Mouse (Mus musculus) macrophage (primary cell): ENCODE results near the gene Syt13. TPM values are rescaled to one million over a fixed set of nuclear protein-coding genes. Genes with fewer than 3 reads are reported as not detected.

Source experiments
- H3K27ac ChIP-seq: fragments of 350-480 bp; formaldehyde crosslinking; 2 replicates; pipeline ENCODE4 v1.9.0; 2021
- H3K36me3 ChIP-seq: fragments of 350-480 bp; formaldehyde crosslinking; 2 replicates; pipeline ENCODE4 v1.9.0; 2021; ENCODE audit errors: inconsistent target
- H3K4me3 ChIP-seq: fragments of 350-480 bp; formaldehyde crosslinking; 2 replicates; pipeline ENCODE4 v1.9.0; 2021; ENCODE audit errors: inconsistent target
- H3K79me2 ChIP-seq: fragments of 350-480 bp; formaldehyde crosslinking; 2 replicates; pipeline ENCODE4 v1.9.0; 2021; ENCODE audit errors: inconsistent target
- WGBS: methylation state at CpG from one replicate; pipeline ENCODE4 v1.1.7; 2026; ENCODE audit warnings: inconsistent platforms; ENCODE audit not compliant: missing documents; 5-methylcytosine and 5-hydroxymethylcytosine counted together
- polyA plus RNA-seq: library from polyadenylated mRNA; stranded (reverse); fragments of 250-400 nt; gene quantifications from 3 replicates; pipeline ENCODE4 v1.2.4, GENCODE M21; 2018; ENCODE audit warnings: inconsistent platforms
- total RNA-seq, 78 experiments: library from RNA; depleted of rRNA; stranded (reverse); fragments of 250-400 nt; gene quantifications; 1 replicate in 9 of 78; 2 replicates in 24 of 78; 3 replicates in 43 of 78; 4 replicates in 2 of 78; pipeline ENCODE4 v1.2.4; 2018; ENCODE audit warnings: inconsistent platforms in 56 of 78

Gene Syt13
- total RNA-seq (2018; cell fraction: chromatin; rRNA removed): under 1 TPM in 2 of 26 experiments, not detected in 24; 0.34 to 0.54 TPM
- under 1 TPM in 11 of 26 experiments, not detected in 15; 0.03 to 0.10 (median 0.05) TPM for total RNA-seq (2018; cell fraction: cytosol; rRNA removed)
- total RNA-seq (2018; cell fraction: nucleus; rRNA removed): under 1 TPM in 3 of 26 experiments, not detected in 23; 0.13 to 0.21 (median 0.19) TPM
- polyA plus RNA-seq: 0.06 to 0.07 TPM in 2 of 3 replicates, not detected in the other

DNA sequence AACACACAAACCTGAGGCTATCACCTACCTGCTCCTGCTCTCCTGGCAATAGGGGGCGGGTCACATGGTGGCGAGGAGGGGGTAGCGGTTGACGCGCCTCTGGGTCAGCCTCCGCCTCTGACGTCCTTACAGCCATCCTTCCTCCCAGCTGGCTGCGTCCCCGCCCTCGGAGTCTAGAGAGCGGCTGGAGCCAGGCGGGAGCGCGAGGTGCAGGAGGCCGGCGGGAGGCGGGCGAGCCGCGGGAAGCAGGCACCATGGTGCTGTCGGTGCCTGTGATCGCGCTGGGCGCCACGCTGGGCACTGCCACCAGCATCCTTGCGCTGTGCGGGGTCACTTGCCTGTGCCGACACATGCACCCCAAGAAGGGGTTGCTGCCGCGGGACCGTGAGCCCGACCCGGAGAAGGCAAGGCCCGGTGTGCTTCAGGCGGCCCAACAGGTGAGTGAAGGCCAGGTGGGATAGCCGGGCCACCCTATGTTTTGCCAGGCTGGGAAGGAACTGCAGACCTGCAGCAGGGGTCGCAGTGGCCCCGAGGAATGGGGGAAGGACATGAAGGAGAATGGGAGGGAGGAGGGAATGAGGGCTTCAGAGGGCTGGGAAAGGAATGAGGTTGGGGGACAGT, at the start of gene Syt13:
TSS of gene Syt13 (plus strand) at position 166 of the 621 bp plus-strand sequence.
- H3K79me2 ChIP-seq: no peaks in the 10 kb centered on the region
- no peak within 1 kb of the TSS for H3K27ac ChIP-seq
- H3K36me3 ChIP-seq: no peaks in the 10 kb centered on the region
- WGBS: 4% methylated on average over 38 of the region's 38 CpGs
- no peak within 1 kb of the TSS for H3K4me3 ChIP-seq

- H3K79me2 ChIP-seq: no peaks in the 10 kb centered on the region
- no peaks in the 10 kb centered on the region for H3K36me3 ChIP-seq
- no peak overlapping the region for H3K27ac ChIP-seq
- 54% methylated on average over 2 of the region's 2 CpGs for WGBS
- H3K4me3 ChIP-seq: no peak overlapping the region
Observed at GRCm38 (mm10) chr2:92866616-92867015, 48.3 kb upstream of the Syt13 start.

- Histone ChIP-seq H3K27ac (no peak overlapping the region), H3K79me2 (no peaks in the 10 kb centered on the region), H3K36me3 (no peaks in the 10 kb centered on the region), H3K4me3 (no peak overlapping the region)
- WGBS: 40% methylated on average over 10 of the region's 10 CpGs
Observed at GRCm38 (mm10) chr2:92870139-92870836, 44.6 kb upstream of the Syt13 start.

GRCm38 (mm10) chr2:92871093-92871686, 43.7 kb upstream of the Syt13 start:
- 71% methylated on average over 7 of the region's 7 CpGs for whole genome bisulfite sequencing
- H3K4me3 ChIP-seq: no peak overlapping the region
- H3K79me2 ChIP-seq: no peaks in the 10 kb centered on the region
- H3K27ac ChIP-seq: no peak overlapping the region
- H3K36me3 ChIP-seq: no peaks in the 10 kb centered on the region

GRCm38 (mm10) chr2:92872652-92873051, 42.2 kb upstream of the Syt13 start:
- Histone ChIP-seq H3K36me3 (no peaks in the 10 kb centered on the region), H3K4me3 (no peak overlapping the region), H3K27ac (no peak overlapping the region), H3K79me2 (no peaks in the 10 kb centered on the region)
- WGBS: 82% methylated on average over 4 of the region's 4 CpGs

GRCm38 (mm10) chr2:92874592-92874991, 40.3 kb upstream of the Syt13 start:
- Histone ChIP-seq H3K79me2 (no peaks in the 10 kb centered on the region), H3K4me3 (no peak overlapping the region), H3K36me3 (no peaks in the 10 kb centered on the region), H3K27ac (no peak overlapping the region)
- 69% methylated on average over 1 of the region's 1 CpGs for WGBS

- Histone ChIP-seq H3K4me3 (no peak overlapping the region), H3K36me3 (no peaks in the 10 kb centered on the region), H3K79me2 (no peaks in the 10 kb centered on the region), H3K27ac (no peak overlapping the region)
- WGBS: 95% methylated on average over 3 of the region's 3 CpGs
Observed at GRCm38 (mm10) chr2:92877488-92877887, 37.4 kb upstream of the Syt13 start.

DNA sequence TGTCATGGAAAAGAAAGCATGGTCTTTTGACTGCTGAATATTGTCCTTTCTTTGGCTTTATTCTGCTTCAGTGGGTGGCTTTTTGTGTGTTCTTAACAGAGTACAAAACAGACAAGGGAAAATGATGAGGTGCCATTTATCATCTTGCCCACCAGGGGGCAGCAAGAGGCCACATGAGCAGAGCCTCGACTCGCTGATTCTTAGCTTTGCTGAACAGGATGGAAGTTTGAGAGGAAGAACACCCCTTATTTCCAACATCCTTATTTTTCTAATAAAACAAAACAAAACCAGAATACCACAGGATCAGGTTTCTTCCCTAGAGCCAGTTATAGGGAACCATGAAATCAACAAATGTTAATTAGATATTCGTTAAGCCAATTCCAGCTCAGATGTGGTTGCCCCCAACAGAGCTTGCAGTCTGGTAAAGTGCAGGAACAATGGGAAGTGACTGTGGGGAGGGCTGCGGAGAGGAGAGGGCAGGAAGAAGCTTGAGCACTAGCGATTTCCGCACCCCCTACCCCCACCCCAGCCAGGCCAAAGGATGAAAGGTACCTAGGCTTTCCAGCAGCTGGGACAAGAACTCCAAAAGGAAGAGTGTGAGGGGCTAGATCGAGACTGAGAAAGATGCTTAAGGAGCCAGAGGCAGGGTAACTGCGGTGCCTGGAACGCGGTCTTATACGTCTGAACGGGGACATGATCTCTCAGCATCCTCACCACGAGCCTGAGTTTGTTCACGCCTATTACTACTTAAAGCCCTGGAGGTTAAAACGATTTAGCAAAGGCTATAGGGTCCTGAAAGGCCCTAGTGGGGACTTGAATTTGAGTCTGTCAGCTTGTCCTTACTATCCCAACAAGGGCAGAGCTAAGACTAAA, 31.6 kb upstream of the Syt13 start:
- Histone ChIP-seq H3K27ac (no peak overlapping the region), H3K4me3 (no peak overlapping the region), H3K36me3 (no peaks in the 10 kb centered on the region), H3K79me2 (no peaks in the 10 kb centered on the region)
- WGBS: 5% methylated on average over 15 of the region's 15 CpGs

DNA sequence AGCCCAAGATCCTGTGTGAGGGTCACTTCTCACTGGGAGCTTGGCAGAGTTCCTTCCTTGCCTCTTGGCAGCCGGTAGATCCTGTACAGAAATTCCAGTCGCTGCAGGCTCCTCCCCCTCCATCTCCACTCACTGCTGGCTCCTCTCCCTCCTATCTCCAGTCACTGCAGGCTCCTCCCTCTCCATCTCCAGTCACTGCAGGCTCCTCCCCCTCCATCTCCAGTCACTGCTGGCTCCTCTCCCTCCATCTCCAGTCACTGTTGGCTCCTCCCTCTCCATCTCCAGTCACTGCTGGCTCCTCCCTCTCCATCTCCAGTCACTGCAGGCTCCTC, 31.0 kb upstream of the Syt13 start:
- WGBS: 0% methylated on average over 2 of the region's 2 CpGs

DNA sequence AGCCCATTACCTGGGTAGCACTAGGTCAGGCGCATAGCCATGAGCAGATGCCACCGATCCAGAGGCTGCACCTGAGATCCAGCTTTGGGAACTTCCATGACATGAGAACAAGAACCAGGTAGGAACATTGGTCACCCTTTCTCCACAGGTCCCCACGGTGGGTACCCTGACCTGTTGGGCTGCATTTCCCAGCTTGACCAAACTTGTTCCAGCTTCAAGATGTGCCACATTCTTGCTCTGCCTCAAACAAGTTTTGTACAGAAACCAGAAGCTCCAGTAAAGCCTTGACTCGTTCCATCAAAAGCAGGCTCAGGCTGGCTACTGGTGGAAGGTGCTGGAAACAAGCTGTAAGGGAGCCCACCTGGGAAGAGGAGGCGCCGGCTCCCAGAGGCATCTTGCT, 29.9 kb upstream of the Syt13 start:
- no peak overlapping the region for H3K27ac ChIP-seq
- no peaks in the 10 kb centered on the region for H3K36me3 ChIP-seq
- H3K79me2 ChIP-seq: no peaks in the 10 kb centered on the region
- 89% methylated on average over 6 of the region's 6 CpGs for WGBS
- H3K4me3 ChIP-seq: no peak overlapping the region

More for the DNA sequence above, 31.0 kb upstream of the Syt13 start:
- Histone ChIP-seq H3K27ac (no peak overlapping the region), H3K79me2 (no peaks in the 10 kb centered on the region), H3K4me3 (no peak overlapping the region), H3K36me3 (no peaks in the 10 kb centered on the region)

DNA sequence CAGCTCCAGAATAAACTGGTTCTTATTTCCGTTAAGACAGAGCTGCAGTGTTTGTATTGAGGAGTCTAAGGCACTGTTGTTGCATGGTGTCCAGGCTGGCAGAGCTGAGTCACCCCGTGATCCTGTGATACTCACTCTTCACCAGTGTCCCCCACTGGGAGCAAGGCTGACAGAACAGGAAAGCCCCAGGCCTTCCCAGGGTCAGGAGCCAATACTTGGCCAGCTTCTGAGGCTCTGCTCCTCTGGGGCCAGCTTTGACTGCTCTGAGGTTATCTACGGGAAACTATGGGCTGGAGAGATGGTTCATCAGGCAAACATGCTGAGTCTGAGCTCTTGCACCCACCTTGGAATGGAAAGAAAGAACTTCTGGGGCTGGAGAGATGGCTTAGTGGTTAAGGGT, 28.0 kb upstream of the Syt13 start:
- Histone ChIP-seq H3K4me3 (no peak overlapping the region), H3K27ac (no peak overlapping the region), H3K79me2 (no peaks in the 10 kb centered on the region), H3K36me3 (no peaks in the 10 kb centered on the region)
- WGBS: 78% methylated on average over 3 of the region's 3 CpGs

DNA sequence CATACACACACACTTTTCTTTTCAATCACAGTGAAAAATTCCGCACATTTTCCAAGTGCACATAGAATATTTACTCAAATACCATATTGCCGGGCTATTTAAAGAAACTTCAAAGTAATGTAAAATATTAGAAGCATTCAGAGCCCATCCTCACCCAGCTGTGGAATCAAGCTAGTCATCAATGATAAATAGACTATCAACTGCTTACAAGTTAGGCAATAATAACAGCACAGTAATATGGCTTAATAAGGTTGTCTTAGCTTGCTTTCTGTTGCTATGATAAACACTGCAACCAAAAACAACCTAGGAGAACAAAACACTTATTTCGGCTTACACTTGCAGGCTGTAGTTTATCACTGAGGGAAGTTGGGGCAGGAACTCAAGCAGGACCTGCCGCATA, 22.4 kb upstream of the Syt13 start:
- Histone ChIP-seq H3K79me2 (no peaks in the 10 kb centered on the region), H3K27ac (no peak overlapping the region), H3K4me3 (no peak overlapping the region), H3K36me3 (no peaks in the 10 kb centered on the region)
- WGBS: 96% methylated on average over 4 of the region's 4 CpGs

DNA sequence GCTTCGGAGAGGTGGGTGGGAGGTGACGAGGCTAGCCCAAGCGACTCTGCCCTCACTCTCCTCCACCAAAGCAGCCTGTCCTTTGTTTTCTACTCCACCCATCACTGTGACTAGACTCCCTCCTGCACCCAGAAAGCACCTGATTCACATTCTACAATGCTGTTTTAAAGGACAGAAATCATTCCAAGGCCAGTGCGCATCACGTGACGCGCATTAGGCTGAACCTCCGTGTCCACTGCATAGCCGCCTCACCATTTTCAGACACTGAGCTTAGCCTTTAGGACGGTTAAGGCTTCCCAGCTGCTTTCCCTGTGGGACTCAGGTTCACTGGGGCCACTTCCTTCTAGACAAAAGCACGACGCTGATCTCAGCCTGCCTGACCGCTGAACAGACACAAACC, 11.2 kb upstream of the Syt13 start:
- WGBS: 76% methylated on average over 13 of the region's 13 CpGs
- no peaks in the 10 kb centered on the region for H3K79me2 ChIP-seq

GRCm38 (mm10) chr2:92904307-92904859, 10.5 kb upstream of the Syt13 start:
- no peak overlapping the region for H3K4me3 ChIP-seq
- no peaks in the 10 kb centered on the region for H3K79me2 ChIP-seq
- no peaks in the 10 kb centered on the region for H3K36me3 ChIP-seq
- H3K27ac ChIP-seq: no peak overlapping the region
- 34% methylated on average over 8 of the region's 8 CpGs for WGBS

More for the DNA sequence above, 11.2 kb upstream of the Syt13 start:
- H3K4me3 ChIP-seq: no peak overlapping the region
- no peaks in the 10 kb centered on the region for H3K36me3 ChIP-seq
- H3K27ac ChIP-seq: no peak overlapping the region
